Mouse (Mus musculus): ENCODE data around the gene Olfr155.

Gene Olfr155

GRCm38 (mm10) chr4:43851265-43851664 is at the start of gene Olfr155:
Gene Olfr155, plus strand, starts transcription at chr4:43851565.
- DNase-seq: no peak

DNA sequence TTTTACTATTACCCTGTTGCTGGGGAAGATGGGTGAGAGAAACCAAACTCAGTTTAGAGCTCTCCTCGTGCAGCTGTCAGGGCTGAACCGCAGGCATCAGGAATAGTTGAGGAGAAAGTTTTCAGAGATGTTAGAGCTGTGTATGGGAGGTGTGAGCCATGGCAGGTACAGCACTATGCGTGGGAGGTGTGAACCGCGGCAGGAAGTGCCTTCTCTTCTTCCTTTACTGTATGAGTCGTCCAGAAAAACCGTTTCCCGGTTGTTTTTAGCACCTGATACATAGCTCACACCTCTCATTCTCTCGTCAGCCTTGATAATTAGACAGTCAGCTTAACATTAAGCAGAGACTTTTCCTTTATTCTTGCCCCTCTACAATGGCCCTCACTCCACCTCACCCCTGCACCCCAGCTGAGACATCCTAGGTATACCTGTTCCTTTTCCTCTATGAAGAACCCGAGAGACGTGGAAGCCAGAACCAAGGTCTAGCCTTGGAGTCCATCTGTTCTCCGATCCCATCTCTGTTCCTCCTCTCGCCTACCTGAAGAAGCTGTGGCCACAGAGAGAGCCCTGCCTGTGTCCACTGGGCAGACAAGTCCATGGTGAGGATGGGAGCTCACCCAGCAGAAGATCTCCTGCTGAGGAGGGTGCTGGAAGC is 28.3 kb upstream of the Olfr155 start:
- DNase-seq: no peak

DNA sequence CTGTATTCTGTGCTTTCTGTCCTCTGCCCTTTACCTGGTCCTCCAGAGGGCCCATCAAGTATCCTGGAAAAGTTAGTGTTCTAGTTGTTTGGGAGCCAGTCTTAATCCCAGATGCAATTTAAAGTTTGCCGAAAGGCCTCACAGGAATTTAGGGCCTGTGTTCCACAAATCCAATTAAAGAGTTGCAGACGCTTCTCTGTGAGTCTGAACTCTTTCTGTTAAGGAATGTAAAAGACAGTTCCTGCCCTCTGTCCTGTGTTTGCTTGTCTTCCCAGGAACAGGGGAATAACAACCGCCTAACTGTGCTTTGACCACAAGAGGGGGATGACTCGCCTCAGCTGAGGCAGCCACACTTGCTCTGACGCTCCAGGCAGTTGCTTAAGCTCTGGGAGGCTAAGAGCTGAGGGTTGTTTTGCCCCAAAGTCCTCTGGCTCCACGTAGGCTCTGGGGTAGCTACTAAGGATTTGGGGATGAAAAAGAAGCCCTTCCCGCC is 27.5 kb upstream of the Olfr155 start, which contains the start of gene Olfr156:
TSS of gene Olfr156 (minus strand) at position 51 of the 493 bp plus-strand sequence.
- DNase-seq: no peak

- DNase-seq: no peak
Measured at GRCm38 (mm10) chr4:43828806-43829205, 22.6 kb upstream of the Olfr155 start.

DNA sequence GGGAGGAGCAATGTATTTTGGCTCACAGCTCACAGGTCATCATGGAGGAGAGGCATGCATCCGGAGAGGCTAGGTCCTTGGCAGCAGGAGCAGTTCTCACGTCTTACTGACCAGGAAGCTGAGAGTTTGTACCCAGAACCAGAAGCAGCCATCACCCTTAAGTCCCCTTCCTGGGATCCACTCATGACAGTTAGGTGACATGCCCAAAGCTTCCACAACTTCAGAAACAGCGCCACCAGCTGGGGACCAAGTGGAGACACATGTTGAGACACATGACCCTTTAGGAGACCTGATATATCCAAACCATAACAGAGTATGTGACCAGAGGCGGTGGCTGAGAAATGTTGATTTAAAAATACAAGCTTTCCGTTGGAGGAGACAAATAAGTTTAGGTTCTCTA is 19.3 kb upstream of the Olfr155 start:
- DNase-seq: no peak

DNA sequence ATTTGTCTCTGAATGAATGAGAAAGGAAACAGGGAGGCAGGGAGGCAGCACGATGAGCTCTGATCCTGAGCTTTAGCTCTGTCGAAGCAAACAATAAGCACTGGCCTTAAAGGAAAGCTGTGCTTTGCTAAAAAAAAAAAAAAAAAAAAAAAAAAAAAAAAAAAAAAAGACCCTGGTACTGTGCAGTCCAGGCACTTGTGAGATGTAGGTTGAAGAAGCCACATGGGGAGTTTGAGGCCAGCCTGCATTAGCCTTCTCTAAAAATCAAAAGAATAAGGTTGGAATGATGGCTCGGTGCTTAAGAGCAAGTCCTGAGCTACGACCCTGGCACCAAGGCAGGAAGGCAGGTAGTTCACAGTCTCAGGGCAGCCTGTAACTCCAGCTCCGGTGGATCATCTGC is 17.6 kb upstream of the Olfr155 start:
- DNase-seq: no peak

DNA sequence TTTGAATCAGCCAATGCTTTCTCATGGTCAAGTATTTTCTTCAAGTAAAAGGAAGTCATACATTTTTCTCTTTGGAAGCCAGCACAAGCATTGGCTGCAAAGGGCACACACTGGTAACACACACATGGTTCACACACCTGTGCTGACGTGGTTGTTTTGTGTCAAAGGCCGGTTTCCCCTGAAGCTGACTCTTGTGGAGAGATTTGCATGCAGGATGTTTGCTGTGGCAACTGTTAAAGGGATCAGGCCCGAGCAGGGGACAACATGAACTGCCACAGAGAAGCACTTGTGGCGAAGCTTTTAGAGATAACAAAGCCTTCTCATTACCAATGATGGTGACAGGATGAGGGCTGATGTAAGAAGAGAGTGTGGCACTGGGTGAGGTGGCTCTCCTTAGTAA is 16.6 kb upstream of the Olfr155 start:
- no peak for DNase-seq

GRCm38 (mm10) chr4:43838326-43838725 is 13.0 kb upstream of the Olfr155 start:
- DNase-seq: no peak

DNA sequence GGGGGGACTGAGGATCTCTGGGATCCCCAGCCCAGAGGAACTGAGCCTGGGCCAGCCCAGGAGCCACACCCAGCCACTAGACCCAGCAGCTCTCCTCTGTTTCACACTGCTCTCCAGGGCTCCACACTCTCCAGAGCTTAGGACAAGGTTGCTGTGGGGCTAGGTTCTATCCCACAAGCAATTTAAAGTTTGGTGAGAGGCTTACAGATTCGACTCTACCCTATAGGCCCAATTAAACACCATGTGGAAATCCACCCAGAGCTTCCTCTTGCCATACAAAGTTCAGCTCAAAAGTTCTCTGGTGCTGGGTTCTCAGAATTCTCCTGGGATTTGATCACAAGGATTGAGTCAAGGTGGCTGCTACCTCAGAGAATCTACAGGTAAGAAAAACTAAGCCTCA is 11.3 kb upstream of the Olfr155 start, which contains the start of gene Olfr157:
TSS of gene Olfr157 (minus strand) at position 101 of the 400 bp plus-strand sequence.
- DNase-seq: no peak

GRCm38 (mm10) chr4:43854101-43854500 is 2.7 kb downstream of the Olfr155 start:
- no peak for DNase-seq

DNA sequence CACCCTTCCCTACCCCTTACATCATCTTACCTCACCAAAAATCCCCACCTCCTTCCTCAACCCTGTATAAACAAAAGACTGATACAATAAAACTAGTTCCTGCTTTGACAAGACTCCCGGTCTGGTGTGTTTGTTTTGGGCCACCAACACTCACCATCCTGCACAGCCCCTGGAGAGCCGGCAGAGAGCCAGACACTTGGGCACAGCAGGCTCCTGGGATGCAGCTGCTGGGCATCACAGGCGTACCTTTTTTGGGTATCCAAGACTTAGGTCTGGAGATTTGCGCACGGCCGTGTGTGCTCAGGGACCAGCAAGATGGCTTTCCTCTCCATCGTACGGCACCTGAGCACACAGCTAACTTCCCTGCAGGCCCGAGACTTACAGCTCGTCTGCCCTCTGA is 8.5 kb downstream of the Olfr155 start:
- DNase-seq: no peak

- DNase-seq: peak; percentile 55
Measured at GRCm38 (mm10) chr4:43860744-43861519, 9.6 kb downstream of the Olfr155 start.

- DNase-seq: no peak
Measured at GRCm38 (mm10) chr4:43863298-43863697, 11.9 kb downstream of the Olfr155 start.

DNA sequence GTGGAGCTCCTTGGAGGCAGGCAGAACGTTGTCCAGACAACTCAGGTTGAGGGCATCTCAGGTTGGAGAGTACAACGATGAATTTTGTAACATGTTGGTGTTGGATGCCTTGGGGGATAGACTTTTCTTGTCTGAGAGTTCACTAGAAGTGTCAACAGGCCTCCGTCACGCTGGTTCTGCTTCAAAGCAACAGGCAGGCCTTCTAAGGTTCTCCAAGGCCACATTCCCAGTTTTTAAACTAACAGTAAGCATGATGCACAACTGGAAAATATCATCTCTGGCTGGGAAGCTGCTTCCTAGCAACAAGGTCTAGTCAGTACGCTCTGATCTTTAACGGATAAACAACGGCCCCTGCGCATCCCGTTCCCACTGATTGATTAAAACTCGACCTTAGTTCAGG is 18.5 kb downstream of the Olfr155 start:
- DNase-seq: no peak

- DNase-seq: no peak
Measured at GRCm38 (mm10) chr4:43874501-43874900, 23.1 kb downstream of the Olfr155 start.

DNA sequence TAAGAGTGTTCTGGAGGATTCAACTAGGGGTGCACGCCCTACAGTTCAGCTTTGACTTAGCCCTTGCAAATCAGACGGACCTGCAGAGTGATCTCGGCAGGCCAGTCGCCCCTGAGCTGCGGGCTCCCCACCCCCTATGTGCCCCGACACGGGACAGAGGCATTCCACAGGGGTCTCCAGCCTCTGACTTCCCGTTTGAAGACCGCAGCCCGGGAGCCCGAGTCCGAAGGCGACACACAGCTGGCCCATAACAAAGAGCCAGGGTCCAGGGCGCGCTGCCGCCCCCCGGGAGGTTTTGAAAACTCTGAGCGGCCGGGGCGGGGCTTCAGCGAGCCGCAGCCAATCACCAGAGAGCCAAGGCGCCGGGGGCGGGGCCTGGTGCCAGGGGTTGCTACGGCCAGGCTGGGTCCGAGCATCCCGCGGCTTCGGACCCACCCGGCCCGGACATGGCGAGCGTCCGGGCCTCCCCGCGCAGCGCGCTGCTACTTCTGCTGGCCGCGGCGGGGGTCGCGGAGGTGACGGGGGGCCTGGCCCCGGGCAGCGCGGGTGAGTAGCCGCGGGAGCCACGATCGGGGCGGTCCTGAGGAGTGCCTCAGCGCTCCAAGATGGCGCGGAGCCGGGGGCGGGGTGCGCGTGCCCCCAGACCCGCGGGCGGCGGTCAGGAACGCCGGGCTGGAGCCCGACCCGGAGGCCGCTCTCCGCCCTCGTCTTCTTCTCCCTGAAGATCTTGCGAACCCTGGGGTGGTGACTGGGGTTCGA is 24.0 kb downstream of the Olfr155 start, which contains the start of gene Reck:
TSS of gene Reck (plus strand) at position 371 of the 759 bp plus-strand sequence.
- peak; percentile 77 for DNase-seq

DNA sequence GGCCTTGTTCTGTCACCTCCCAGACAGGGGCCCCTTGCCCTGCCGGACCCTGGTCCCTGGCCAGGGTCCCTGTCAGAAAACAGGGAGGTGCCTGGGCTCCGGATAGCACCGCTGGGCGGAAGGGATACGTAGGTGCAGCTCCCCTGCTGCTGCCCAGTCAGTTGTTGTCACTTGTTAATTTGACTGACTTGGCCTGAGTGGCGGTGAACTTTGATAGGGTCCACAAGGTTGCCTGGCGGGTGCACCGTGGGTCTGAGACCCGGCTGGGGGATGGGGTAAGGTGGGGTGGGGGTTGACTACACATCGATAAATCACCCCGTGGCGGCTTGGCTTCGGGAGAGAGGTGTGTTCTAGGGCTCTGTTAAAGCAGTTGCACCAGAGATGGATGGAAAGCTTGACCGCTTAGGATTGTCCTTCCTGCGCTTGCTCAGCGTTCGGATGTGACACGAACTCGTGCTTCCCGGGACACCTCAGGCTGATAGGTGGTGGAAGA is 24.6 kb downstream of the Olfr155 start:
- DNase-seq: peak; percentile 25

- no peak for DNase-seq
Measured at GRCm38 (mm10) chr4:43877230-43877629, 25.9 kb downstream of the Olfr155 start.

- DNase-seq: no peak
Measured at GRCm38 (mm10) chr4:43878121-43878776, 26.9 kb downstream of the Olfr155 start.

DNA sequence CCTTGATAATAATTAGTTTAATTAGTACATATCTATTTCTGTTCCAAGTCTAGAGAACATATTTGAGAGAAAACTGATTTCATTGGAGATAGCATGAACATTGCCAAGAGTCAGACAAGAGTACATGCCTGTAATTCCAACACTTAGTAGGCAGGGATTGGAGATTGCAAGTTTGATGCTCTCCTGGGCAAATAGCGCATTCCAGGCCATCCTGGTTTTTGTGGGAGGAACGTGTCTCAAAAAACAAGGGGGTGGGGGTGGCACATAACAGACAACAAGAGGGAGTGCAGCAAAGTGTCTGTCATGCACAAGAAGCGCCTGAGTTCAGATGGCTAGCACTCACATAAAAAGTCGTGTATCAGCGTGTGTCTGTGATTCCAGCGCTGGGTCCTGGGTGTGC is 28.2 kb downstream of the Olfr155 start:
- no peak for DNase-seq

- DNase-seq: no peak
Measured at GRCm38 (mm10) chr4:43884196-43884595, 32.8 kb downstream of the Olfr155 start.

GRCm38 (mm10) chr4:43891247-43891646 is 39.9 kb downstream of the Olfr155 start:
- no peak for DNase-seq

DNA sequence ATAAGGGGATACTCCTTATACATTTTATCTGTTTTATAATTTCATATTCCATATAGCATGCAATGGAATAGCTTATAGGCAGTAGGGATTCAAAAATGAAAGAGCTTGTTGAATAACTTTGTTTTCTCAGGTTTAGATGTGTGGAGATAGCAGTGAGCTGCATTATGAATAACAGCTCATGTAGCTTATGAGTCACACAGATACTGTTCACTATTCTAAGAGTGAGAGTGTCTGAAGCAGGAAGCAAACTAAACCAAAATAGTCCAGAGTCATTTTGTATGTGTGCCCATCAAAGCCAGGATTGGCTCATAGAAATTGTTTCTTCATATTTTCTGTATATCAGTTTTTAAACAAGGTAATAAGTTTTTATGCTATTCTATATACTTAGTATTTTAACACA is 45.8 kb downstream of the Olfr155 start:
- no peak for DNase-seq
